Mouse (Mus musculus): ENCODE data around the gene Dmrtc1a. TPM values are rescaled to one million over a fixed set of nuclear protein-coding genes. Genes with fewer than 3 reads are reported as not detected.
"Not testable (repeated sequence)": the region's sequence is repeated elsewhere in the genome, so short reads cannot be mapped to it uniquely, and the experiment has no call there.

Gene Dmrtc1a
- polyA plus RNA-seq, 1 experiment from 2014 or later, result 2.4 TPM

DNA sequence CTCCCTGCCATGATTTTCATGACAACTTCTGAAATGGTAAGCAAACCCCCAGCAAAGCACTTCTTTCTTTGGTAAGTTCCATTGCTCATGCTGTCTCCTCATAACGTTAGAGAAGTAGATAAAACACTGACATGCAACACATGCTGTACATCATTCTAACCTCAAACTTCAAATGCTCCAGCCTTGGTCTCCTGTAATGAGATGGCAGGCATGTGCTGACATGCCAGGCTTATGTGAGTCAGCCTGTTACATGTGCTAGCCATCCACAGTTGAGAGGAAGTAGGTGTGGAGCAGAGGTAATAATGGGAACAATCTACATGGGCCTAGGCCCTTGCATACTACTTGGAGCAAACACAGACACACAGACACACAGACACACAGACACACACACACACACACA is 6.3 kb upstream of the Dmrtc1a start:
- H3K9me3 ChIP-seq (ENCODE audit: control insufficient read depth, low read depth, low read length); H3K4me1 ChIP-seq (ENCODE audit: control insufficient read depth, insufficient read depth, low read length); H3K9ac ChIP-seq (replicated peaks; ENCODE audit: low read depth, low read length); H3K4me2 ChIP-seq (replicated peaks; ENCODE audit: low read depth, low read length); H3K27me3 ChIP-seq (ENCODE audit: control insufficient read depth, insufficient read depth, low read length); H3K27ac ChIP-seq (ENCODE audit: low read length); H3K4me3 ChIP-seq (ENCODE audit: low read depth, low read length); ATAC-seq (ENCODE audit: insufficient number of reproducible peaks, insufficient read depth, low FRiP score, low read depth); H3K36me3 ChIP-seq (ENCODE audit: control insufficient read depth, insufficient read depth, low read length): not testable (repeated sequence)
- 73% methylated on average over 1 of the region's 1 CpGs for WGBS

DNA sequence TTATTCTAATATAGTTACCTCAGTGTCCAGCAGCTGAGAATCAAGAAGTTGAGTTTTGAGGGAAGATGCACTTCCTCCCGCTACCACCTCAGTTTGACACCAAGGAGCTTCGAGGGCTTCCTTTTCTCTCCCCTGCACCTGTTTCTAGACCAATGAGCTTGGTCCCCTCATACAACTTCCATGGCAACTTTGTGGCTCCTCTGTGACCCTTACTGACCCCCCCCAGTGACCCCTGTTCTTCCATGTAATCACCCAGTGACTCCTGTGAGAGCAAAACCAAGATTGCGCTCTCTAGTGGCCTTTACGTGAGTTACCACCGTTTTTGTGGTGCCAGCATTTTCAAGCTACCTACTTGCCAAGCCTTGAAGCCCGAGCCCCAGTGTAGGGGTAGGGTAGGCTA is 40.6 kb downstream of the Dmrtc1a start, which contains the start of gene 1700031F05Rik:
1700031F05Rik (minus strand) TSS at position 101 of the 400 bp plus-strand sequence.
- Histone ChIP-seq H3K4me1 (ENCODE audit: control insufficient read depth, insufficient read depth, low read length) (no peaks in the 10 kb centered on the region), H3K4me3 (ENCODE audit: low read depth, low read length) (no peak within 1 kb of the TSS), H3K9me3 (ENCODE audit: control insufficient read depth, low read depth, low read length) (no peaks in the 10 kb centered on the region), H3K27me3 (ENCODE audit: control insufficient read depth, insufficient read depth, low read length) (no peaks in the 10 kb centered on the region), H3K36me3 (ENCODE audit: control insufficient read depth, insufficient read depth, low read length) (no peaks in the 10 kb centered on the region), H3K9ac (replicated peaks; ENCODE audit: low read depth, low read length) (no peak within 1 kb of the TSS), H3K27ac (ENCODE audit: low read length) (no peak within 1 kb of the TSS), H3K4me2 (replicated peaks; ENCODE audit: low read depth, low read length) (no peak within 1 kb of the TSS)
- no peak for ATAC-seq (ENCODE audit: insufficient number of reproducible peaks, insufficient read depth, low FRiP score, low read depth)
- WGBS, result 91% methylated on average over 6 of the region's 6 CpGs

DNA sequence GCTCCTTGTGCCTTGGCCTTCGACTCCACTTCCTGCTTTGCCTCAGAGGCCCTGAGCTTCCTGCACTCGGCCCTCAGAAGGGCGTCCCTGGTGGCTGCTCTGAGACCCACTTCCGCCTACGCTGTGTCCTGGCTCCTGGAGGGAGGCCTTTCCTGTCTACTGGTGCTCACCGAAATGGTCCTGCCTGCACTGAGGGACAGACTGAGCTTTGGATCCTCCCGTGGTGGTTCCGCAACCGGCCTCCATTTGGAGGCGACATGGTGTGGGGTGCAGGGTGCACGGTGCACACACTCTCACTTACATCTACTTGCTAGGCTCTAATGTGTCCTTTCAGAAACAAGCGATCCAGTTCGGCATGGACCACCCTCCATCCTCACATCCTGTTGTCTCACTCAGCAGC is 54.0 kb downstream of the Dmrtc1a start, which contains the start of gene Dmrtc1c2:
Dmrtc1c2 (minus strand) TSS at position 101 of the 400 bp plus-strand sequence.
- not testable (repeated sequence) for H3K36me3 ChIP-seq (ENCODE audit: control insufficient read depth, insufficient read depth, low read length); ATAC-seq (ENCODE audit: insufficient number of reproducible peaks, insufficient read depth, low FRiP score, low read depth); H3K4me1 ChIP-seq (ENCODE audit: control insufficient read depth, insufficient read depth, low read length); H3K4me3 ChIP-seq (ENCODE audit: low read depth, low read length); H3K4me2 ChIP-seq (replicated peaks; ENCODE audit: low read depth, low read length); H3K9ac ChIP-seq (replicated peaks; ENCODE audit: low read depth, low read length); H3K9me3 ChIP-seq (ENCODE audit: control insufficient read depth, low read depth, low read length); H3K27ac ChIP-seq (ENCODE audit: low read length); H3K27me3 ChIP-seq (ENCODE audit: control insufficient read depth, insufficient read depth, low read length)
- WGBS, result 100% methylated on average over 4 of the region's 13 CpGs

Other genes with a start within 250 kb of the Dmrtc1a start
- not detected in 2 replicates for gene Gm3880, start 221.7 kb downstream of the Dmrtc1a start, polyA plus RNA-seq (2014; fragmentation: Nextera tagmentation; extraction: Ambion mirVana)
- not detected in 2 replicates for gene Gm9112, start 201.1 kb downstream of the Dmrtc1a start, polyA plus RNA-seq (2014; fragmentation: Nextera tagmentation; extraction: Ambion mirVana)
- not detected in 2 replicates for gene Dmrtc1b, start 200.8 kb downstream of the Dmrtc1a start, polyA plus RNA-seq (2014; fragmentation: Nextera tagmentation; extraction: Ambion mirVana)
- gene Dmrtc1c1, start 105.7 kb downstream of the Dmrtc1a start, polyA plus RNA-seq (2014; fragmentation: Nextera tagmentation; extraction: Ambion mirVana), result not detected in 2 replicates
- not detected in 2 replicates for gene Dmrtc1c2, start 54.1 kb downstream of the Dmrtc1a start, polyA plus RNA-seq (2014; fragmentation: Nextera tagmentation; extraction: Ambion mirVana)
- gene 1700031F05Rik, start 40.7 kb downstream of the Dmrtc1a start, polyA plus RNA-seq (2014; fragmentation: Nextera tagmentation; extraction: Ambion mirVana), result not detected in 2 replicates
- gene 1700011M02Rik, start 218 bp upstream of the Dmrtc1a start, polyA plus RNA-seq (2014; fragmentation: Nextera tagmentation; extraction: Ambion mirVana), result not detected in 2 replicates
- not detected in 2 replicates for gene 1700018G05Rik, start 19.7 kb upstream of the Dmrtc1a start, polyA plus RNA-seq (2014; fragmentation: Nextera tagmentation; extraction: Ambion mirVana)

All from stomach, embryonic 14.5 days (tissue).